ENCODE assay signal across 31 mouse cellular contexts in genomic region chr8:13605920-13606480, GRCm38 (mm10). TPM values are rescaled to one million over a fixed set of nuclear protein-coding genes. Genes with fewer than 3 reads are reported as not detected.
DNase-seq lines count a peak whose midpoint lies in the region; ATAC-seq and TF ChIP-seq lines count a peak whose summit lies in the region.
"Had no signal": no experiment of that assay in that cellular context is flagged by ENCODE, and none has a peak within 500 bp of the region (broad histone marks: within the 10 kb centered on the region; RNA-seq: fewer than 3 reads in every experiment).

No protein-coding gene starts in this region.

- H3K4me3 ChIP-seq in heart, embryonic 15.5 days: no peak overlapping the region
- no peak overlapping the region for H3K4me3 ChIP-seq in heart, adult 2 months
- no peak overlapping the region for H3K4me3 ChIP-seq in left cerebral cortex, adult 2 months
- H3K4me3 ChIP-seq in liver, embryonic 13.5 days (replicated peaks): no peak overlapping the region
- H3K4me3 ChIP-seq: forebrain, embryonic 10.5 days; gastrocnemius, adult 2 months; limb, embryonic 10.5 days; midbrain, embryonic 10.5 days; myocyte; stomach, embryonic 15.5 days had no signal

- no peak overlapping the region for H3K9ac ChIP-seq in heart, embryonic 15.5 days
- no peak overlapping the region for H3K9ac ChIP-seq in heart, adult 2 months (ENCODE audit: low read depth, low read length)
- no peak overlapping the region for H3K9ac ChIP-seq in liver, embryonic 13.5 days
- H3K9ac ChIP-seq: lung, embryonic 14.5 days; stomach, embryonic 15.5 days had no signal

- peaks cover 23% of the 10 kb centered on the region for H3K4me1 ChIP-seq in heart, embryonic 15.5 days (replicated peaks)
- peaks cover 5% of the 10 kb centered on the region for H3K4me1 ChIP-seq in heart, adult 2 months (ENCODE audit: control insufficient read depth, insufficient read depth, low read length)
- H3K4me1 ChIP-seq in liver, embryonic 13.5 days (replicated peaks): peaks cover 29% of the 10 kb centered on the region
- H3K4me1 ChIP-seq: forebrain, embryonic 10.5 days; limb, embryonic 10.5 days; midbrain, embryonic 10.5 days; stomach, embryonic 15.5 days had no signal

- no peaks in the 10 kb centered on the region for H3K9me3 ChIP-seq in heart, embryonic 15.5 days (replicated peaks)
- no peaks in the 10 kb centered on the region for H3K9me3 ChIP-seq in liver, embryonic 13.5 days (replicated peaks)
- H3K9me3 ChIP-seq: forebrain, embryonic 10.5 days; limb, embryonic 10.5 days; midbrain, embryonic 10.5 days; stomach, embryonic 15.5 days had no signal

- no peak overlapping the region for H3K4me2 ChIP-seq in heart, embryonic 15.5 days
- no peak overlapping the region for H3K4me2 ChIP-seq in liver, embryonic 13.5 days
- H3K4me2 ChIP-seq: lung, embryonic 14.5 days; stomach, embryonic 15.5 days had no signal

- no peaks in the 10 kb centered on the region; the same call in 1 of the 2 replicates for H3K36me3 ChIP-seq in heart, embryonic 15.5 days
- no peaks in the 10 kb centered on the region for H3K36me3 ChIP-seq in heart, adult 2 months (ENCODE audit: control insufficient read depth, insufficient read depth, low read length)
- H3K36me3 ChIP-seq in liver, embryonic 13.5 days: peaks cover 6% of the 10 kb centered on the region; the same call in 1 of the 2 replicates
- H3K36me3 ChIP-seq: stomach, embryonic 15.5 days had no signal

- no peak for TF ChIP-seq EP300 in heart, adult 2 months (IDR thresholded peaks at IDR 0.05; ENCODE audit: insufficient read depth, low read depth, low read length)

- no peak for TF ChIP-seq POLR2A in heart, adult 2 months (IDR thresholded peaks at IDR 0.05; ENCODE audit: insufficient read depth, low read depth, low read length)

- peak; percentile 38 for ATAC-seq in frontal cortex, adult (ENCODE audit: low TSS enrichment)
- 0 out of 2 replicates have a peak, but pooled peaks have one; percentile 24 for ATAC-seq in heart, embryonic 15.5 days (replicated peaks; ENCODE audit: insufficient number of reproducible peaks, insufficient read depth, low FRiP score, low read depth)
- peak; percentile 31; the same call in 1 of the 2 replicates for ATAC-seq in liver, embryonic 13.5 days (ENCODE audit: low read depth)
- ATAC-seq: forebrain, embryonic 16.5 days; hindbrain, postnatal 0 days; midbrain, embryonic 16.5 days had no signal

- peak overlapping the region; percentile 46 for H3K27ac ChIP-seq in heart, embryonic 15.5 days
- no peak overlapping the region for H3K27ac ChIP-seq in heart, adult 2 months
- peak overlapping the region; percentile 29; the same call in 1 of the 2 replicates for H3K27ac ChIP-seq in left cerebral cortex, adult 2 months
- H3K27ac ChIP-seq in liver, embryonic 13.5 days: no peak overlapping the region
- H3K27ac ChIP-seq: forebrain, embryonic 10.5 days; gastrocnemius, adult 2 months; hindbrain, postnatal 0 days; limb, embryonic 10.5 days; midbrain, embryonic 10.5 days; stomach, embryonic 15.5 days had no signal

- no peaks in the 10 kb centered on the region for H3K27me3 ChIP-seq in heart, embryonic 15.5 days
- H3K27me3 ChIP-seq in heart, adult 2 months (ENCODE audit: control insufficient read depth, insufficient read depth, low read length): no peaks in the 10 kb centered on the region
- no peaks in the 10 kb centered on the region for H3K27me3 ChIP-seq in liver, embryonic 13.5 days
- H3K27me3 ChIP-seq: stomach, embryonic 15.5 days had no signal

- 49% methylated on average over 7 of the region's 7 CpGs for WGBS in heart, embryonic 15.5 days
- WGBS in heart, adult 2 months: 85% methylated on average over 7 of the region's 7 CpGs
- WGBS in liver, embryonic 13.5 days (ENCODE audit: insufficient replicate concordance): 38% methylated on average over 7 of the region's 7 CpGs

- TF ChIP-seq CTCF in heart, adult 2 months (IDR thresholded peaks at IDR 0.05): no peak
- TF ChIP-seq CTCF in left cerebral cortex, adult 2 months (IDR thresholded peaks at IDR 0.05): no peak

- H3K79me2 ChIP-seq in heart, adult 2 months (replicated peaks; ENCODE audit: control insufficient read depth, insufficient read depth, low read length): no peaks in the 10 kb centered on the region

- intact Hi-C loops in heart, adult 2 months (cut with DNase I): no loop called here
- intact Hi-C loops in left cerebral cortex, adult 2 months (cut with DNase I): no loop called here

- no peak for DNase-seq in frontal cortex, postnatal 14 days (ENCODE audit: low spot score in 2 of 2)
- DNase-seq in heart, adult 2 months: no peak
- DNase-seq in left cerebral cortex, adult 2 months (ENCODE audit: extremely low spot score in 1 of 2, low spot score in 2 of 2): no peak
- no peak for DNase-seq in left cerebral cortex, adult 8-10 months (ENCODE audit: low spot score in 2 of 2)
- DNase-seq in liver, embryonic 13.5 days: no peak
- DNase-seq in natural killer cell, adult 2 months (ENCODE audit: low spot score in 2 of 2): no peak
- DNase-seq: adrenal gland, postnatal 14 days; cerebellum, adult 8-10 months; gastrocnemius, adult 2 months; kidney, adult 18-20 months; kidney, postnatal 4 days; layer of hippocampus, adult 9-11 months; lung, embryonic 14.5 days; right cerebral cortex, adult 18-20 months; thymus, postnatal 36 days had no signal

RNA-seq across cellular contexts. Expression of gene 1700029H14Rik, which starts 43.7 kb away (rescaled TPM):
- polyA plus RNA-seq in heart, embryonic 15.5 days (2015; fragmentation: Nextera tagmentation; extraction: Ambion mirVana): not detected in 2 replicates
- total RNA-seq in heart, adult 2 months (2021): not detected
- 0.32 and 0.45 TPM in 2 replicates for polyA plus RNA-seq in heart, adult 2 months (2012; rRNA removed)
- under 1 TPM; 0.38 to 0.77 TPM for total RNA-seq in left cerebral cortex, adult 2 months (2021)
- not detected for total RNA-seq in left cerebral cortex, adult 8-10 months (2022)
- not detected in 2 replicates for polyA plus RNA-seq in liver, embryonic 13.5 days (2015; fragmentation: Nextera tagmentation; extraction: Ambion mirVana)
- total RNA-seq: adrenal gland, postnatal 14 days; gastrocnemius, adult 2 months; hematopoietic stem cell, adult 5-6 weeks; liver, adult 2 months had no signal
- polyA plus RNA-seq: brain, embryonic 14.5 days; embryonic facial prominence, embryonic 11.5 days; forebrain, embryonic 10.5 days; forebrain, embryonic 16.5 days; kidney, embryonic 16.5 days; limb, embryonic 10.5 days; liver, adult 2 months; lung, embryonic 14.5 days; midbrain, embryonic 10.5 days; midbrain, embryonic 16.5 days; myocyte; neural tube, embryonic 14.5 days; stomach, embryonic 15.5 days had no signal

Comparison
In these comparisons a context has a peak if more than half of its experiments do, and no peak if none do; other contexts are left out.
1. H3K27ac ChIP-seq: peak in heart, embryonic 15.5 days (single experiment) and left cerebral cortex, adult 2 months (single experiment); none in heart, adult 2 months (single experiment) and liver, embryonic 13.5 days (single experiment).
2. Peak in every context shown above with its lines, with median percentiles within 50 percentile points of each other: ATAC-seq.